Mouse (Mus musculus) embryonic facial prominence, embryonic 15.5 days (tissue): Measurements from ENCODE around the gene Tnfrsf1a. TPM values are rescaled to one million over a fixed set of nuclear protein-coding genes. Genes with fewer than 3 reads are reported as not detected.
A peak's percentile ranks its signal among the peaks of the same experiment; 100 is the strongest.

Source experiments
- ATAC-seq: fragments of 200-750 bp; cut with Nextera tagmentation; 2 replicates; pipeline ENCODE4 v1.8.0; 2017; ENCODE audit warnings: low read depth, moderate TSS enrichment; ENCODE audit not compliant: insufficient number of reproducible peaks, low FRiP score, low TSS enrichment
- H3K27ac ChIP-seq: fragments of 300-500 bp; sonication (generic); replicated peaks from 2 replicates; pipeline ENCODE4 v1.5.1; 2015; ENCODE audit warnings: mild to moderate bottlenecking, inconsistent platforms
- H3K27me3 ChIP-seq: fragments of 300-500 bp; sonication (generic); 2 replicates; pipeline ENCODE4 v1.6.1; 2015; ENCODE audit warnings: inconsistent platforms
- H3K36me3 ChIP-seq: fragments of 300-500 bp; sonication (generic); 2 replicates; pipeline ENCODE4 v1.6.1; 2015; ENCODE audit warnings: mild to moderate bottlenecking, inconsistent platforms
- H3K4me1 ChIP-seq: fragments of 300-500 bp; sonication (generic); 2 replicates; pipeline ENCODE4 v1.6.1; 2015; ENCODE audit warnings: inconsistent platforms
- H3K4me2 ChIP-seq: fragments of 300-500 bp; sonication (generic); replicated peaks from 2 replicates; pipeline ENCODE4 v1.6.1; 2015; ENCODE audit warnings: mild to moderate bottlenecking, inconsistent platforms
- H3K4me3 ChIP-seq: fragments of 300-500 bp; sonication (generic); replicated peaks from 2 replicates; pipeline ENCODE4 v1.5.1; 2015; ENCODE audit warnings: mild to moderate bottlenecking, inconsistent platforms
- H3K9ac ChIP-seq: fragments of 300-500 bp; sonication (generic); 2 replicates; pipeline ENCODE4 v1.6.1; 2015; ENCODE audit warnings: inconsistent platforms
- H3K9me3 ChIP-seq: fragments of 300-500 bp; sonication (generic); replicated peaks from 2 replicates; pipeline ENCODE4 v1.6.1; 2016; ENCODE audit warnings: inconsistent platforms
- WGBS: fragments of 180-500 bp; shearing (Covaris S2); methylation state at CpG from one replicate; pipeline ENCODE4 v1.1.7; 2015; 5-methylcytosine and 5-hydroxymethylcytosine counted together
- polyA plus RNA-seq: library from polyadenylated mRNA; unstranded; fragments of >200 nt; fragmentation: Nextera tagmentation; extraction: Ambion mirVana; gene quantifications from 2 replicates; pipeline ENCODE4 v1.2.1, GENCODE M21; 2015

Gene Tnfrsf1a
- polyA plus RNA-seq, 1 experiment from 2014 or later: 88.7 TPM

DNA sequence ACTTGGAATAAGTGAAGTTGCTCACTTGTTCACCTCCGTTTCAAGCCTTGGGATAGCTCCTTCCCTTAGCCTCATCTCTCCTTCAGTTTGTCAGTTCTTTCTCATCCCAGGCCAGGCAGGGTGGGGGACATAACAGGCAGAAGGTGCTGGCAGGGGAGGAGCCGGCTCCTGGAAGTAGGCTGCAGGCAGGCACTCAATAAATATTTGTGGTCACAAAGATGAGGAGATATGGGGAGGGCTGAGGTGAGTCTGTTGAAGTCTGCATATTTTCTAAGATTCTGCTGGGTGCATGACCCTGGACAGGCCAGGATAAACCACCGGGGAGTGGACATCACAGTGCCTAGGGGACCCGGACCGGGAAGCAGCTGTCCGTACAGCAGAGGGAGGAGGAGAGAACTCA, 25.6 kb upstream of the Tnfrsf1a start:
- whole genome bisulfite sequencing: 55% methylated on average over 6 of the region's 6 CpGs
- ATAC-seq: no peak
- H3K9ac ChIP-seq: no peak overlapping the region
- H3K9me3 ChIP-seq: no peaks in the 10 kb centered on the region
- H3K27me3 ChIP-seq: peaks cover 37% of the 10 kb centered on the region
- no peak overlapping the region for H3K4me3 ChIP-seq
- no peak overlapping the region for H3K4me2 ChIP-seq
- H3K27ac ChIP-seq: no peak overlapping the region
- peaks cover 7% of the 10 kb centered on the region; the same call in 1 of the 2 replicates for H3K4me1 ChIP-seq
- H3K36me3 ChIP-seq: no peaks in the 10 kb centered on the region

DNA sequence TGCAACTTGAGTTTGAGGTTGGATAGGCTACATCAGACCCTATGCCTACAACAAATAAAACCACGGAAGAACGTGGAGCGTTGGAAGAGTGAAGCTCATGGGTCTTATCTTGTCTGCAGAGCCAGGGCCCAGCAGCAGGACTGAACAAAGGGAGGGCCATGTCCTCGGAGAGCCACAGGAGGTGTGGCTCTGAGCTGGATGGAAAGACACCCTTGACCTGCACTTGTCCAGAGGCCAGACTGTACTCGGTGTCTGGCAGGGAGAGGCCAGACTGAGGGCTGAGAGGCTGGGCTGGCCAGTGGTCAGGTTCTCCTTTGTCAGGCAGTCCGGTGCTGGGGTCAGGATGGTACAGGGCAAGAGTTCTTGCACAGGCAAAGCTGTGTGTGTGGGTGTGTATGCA, 23.8 kb upstream of the Tnfrsf1a start:
- Histone ChIP-seq H3K9ac (no peak overlapping the region), H3K36me3 (no peaks in the 10 kb centered on the region), H3K4me2 (no peak overlapping the region), H3K4me1 (peaks cover 14% of the 10 kb centered on the region), H3K27ac (no peak overlapping the region), H3K27me3 (peaks cover 31% of the 10 kb centered on the region), H3K4me3 (no peak overlapping the region), H3K9me3 (no peaks in the 10 kb centered on the region)
- 64% methylated on average over 6 of the region's 6 CpGs for WGBS
- ATAC-seq: no peak

DNA sequence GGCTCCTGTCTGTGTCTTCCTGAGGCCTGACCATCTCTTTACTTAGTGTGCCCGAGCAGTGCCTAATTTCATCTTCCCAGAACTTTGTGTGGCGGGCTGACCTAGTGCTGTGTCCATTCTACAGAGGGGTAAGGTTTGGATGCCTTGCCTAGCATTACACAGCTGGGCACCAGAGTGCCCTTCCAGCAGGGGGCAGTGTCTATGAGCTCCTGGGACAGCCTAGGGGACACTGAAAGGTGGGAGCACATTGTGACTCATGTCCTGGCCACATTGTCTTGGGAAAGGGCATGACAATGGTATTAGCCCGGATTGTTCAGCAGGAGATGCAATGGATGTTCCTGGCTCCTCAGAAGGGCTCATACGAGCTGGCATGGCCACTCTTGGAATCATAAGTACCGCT, 20.9 kb upstream of the Tnfrsf1a start:
- WGBS: 85% methylated on average over 5 of the region's 5 CpGs
- no peak overlapping the region for H3K4me2 ChIP-seq
- H3K27me3 ChIP-seq: peaks cover 3% of the 10 kb centered on the region; the same call in 1 of the 2 replicates
- H3K27ac ChIP-seq: no peak overlapping the region
- H3K4me3 ChIP-seq: no peak overlapping the region
- H3K4me1 ChIP-seq: peaks cover 18% of the 10 kb centered on the region
- H3K36me3 ChIP-seq: no peaks in the 10 kb centered on the region
- no peaks in the 10 kb centered on the region for H3K9me3 ChIP-seq
- H3K9ac ChIP-seq: no peak overlapping the region
- no peak for ATAC-seq

DNA sequence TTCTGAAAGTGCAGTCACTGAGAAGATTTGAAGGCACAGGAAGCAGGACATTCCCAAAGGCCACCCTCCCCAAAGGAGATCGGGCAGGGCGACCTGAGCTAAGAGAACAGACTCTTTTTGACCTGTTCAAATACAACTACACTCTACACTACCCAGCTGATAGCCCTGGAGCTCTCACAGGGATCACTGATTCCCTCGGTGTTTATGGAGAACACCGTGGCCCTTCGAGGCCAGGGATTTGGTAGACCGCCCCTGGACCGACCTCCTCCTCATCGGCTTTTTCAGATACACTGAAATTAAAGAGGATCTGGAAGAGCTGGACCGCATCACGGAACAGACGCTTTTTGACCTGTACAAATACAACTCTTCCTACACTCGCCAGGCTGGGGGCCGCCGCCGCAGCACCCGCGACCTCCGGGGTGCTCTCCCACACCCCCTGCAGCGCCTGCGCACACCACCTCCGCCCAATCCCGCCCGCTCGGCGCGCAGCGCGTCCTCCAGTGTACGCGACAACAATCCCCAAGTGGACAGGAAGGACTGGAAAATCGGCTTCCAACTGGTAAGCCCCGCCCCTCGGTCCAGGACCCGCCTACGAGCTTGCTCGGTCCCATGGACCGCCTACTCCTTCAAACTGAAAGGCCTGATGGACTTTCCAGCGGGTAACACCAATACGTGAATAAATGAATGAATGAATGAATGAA, 18.4 kb upstream of the Tnfrsf1a start:
- no peaks in the 10 kb centered on the region for H3K36me3 ChIP-seq
- no peaks in the 10 kb centered on the region for H3K9me3 ChIP-seq
- ATAC-seq: peak; percentile 86
- H3K9ac ChIP-seq: peak overlapping the region; percentile 26
- peak overlapping the region; percentile 56 for H3K4me3 ChIP-seq
- H3K27me3 ChIP-seq: no peaks in the 10 kb centered on the region
- under 1% methylated on average over 39 of the region's 39 CpGs for WGBS
- peak overlapping the region; percentile 81 for H3K4me2 ChIP-seq
- peaks cover 18% of the 10 kb centered on the region for H3K4me1 ChIP-seq
- H3K27ac ChIP-seq: peak overlapping the region; percentile 72

DNA sequence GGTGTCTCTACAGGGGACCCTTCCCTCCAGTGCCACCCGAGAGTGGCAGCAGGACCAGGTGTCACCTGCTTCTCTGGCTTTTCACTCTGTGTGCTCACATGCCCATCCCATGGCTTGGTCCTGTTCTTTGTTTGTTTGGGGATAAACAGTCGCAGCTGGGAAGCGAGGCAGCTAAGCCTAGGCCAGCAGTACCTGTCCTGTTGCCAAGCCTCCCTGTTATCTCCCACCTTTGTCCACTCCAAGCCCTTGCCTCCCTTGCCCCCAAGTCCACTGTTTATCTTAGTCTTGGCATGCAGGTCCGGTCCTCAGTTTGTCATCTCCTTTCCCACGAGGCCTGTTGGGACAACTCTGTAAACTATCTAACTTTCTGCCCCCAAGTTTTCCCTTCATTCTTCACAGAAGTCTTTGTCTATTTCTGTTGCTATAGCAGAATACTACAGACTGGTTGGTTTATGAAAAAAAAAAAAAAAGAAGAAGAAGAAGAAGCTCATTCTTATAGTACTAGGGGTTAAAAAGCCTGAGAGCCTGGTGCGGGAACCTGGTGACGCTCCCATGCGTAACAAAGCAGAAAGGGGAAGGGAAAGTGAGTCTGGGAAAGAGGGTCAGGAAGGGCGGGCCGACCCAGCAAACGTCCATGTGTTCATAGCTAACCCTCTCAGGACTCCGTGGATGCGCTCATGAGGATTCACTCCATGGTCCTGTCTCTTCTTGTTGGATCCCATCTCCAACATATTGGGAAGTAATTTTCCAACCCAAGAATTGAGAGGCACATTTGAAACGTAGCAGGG, 15.9 kb upstream of the Tnfrsf1a start:
- Histone ChIP-seq H3K27me3 (no peaks in the 10 kb centered on the region), H3K36me3 (no peaks in the 10 kb centered on the region), H3K27ac (no peak overlapping the region), H3K4me3 (no peak overlapping the region), H3K4me2 (no peak overlapping the region), H3K9ac (no peak overlapping the region), H3K9me3 (no peaks in the 10 kb centered on the region), H3K4me1 (peaks cover 18% of the 10 kb centered on the region)
- WGBS: 70% methylated on average over 14 of the region's 14 CpGs
- ATAC-seq: no peak

DNA sequence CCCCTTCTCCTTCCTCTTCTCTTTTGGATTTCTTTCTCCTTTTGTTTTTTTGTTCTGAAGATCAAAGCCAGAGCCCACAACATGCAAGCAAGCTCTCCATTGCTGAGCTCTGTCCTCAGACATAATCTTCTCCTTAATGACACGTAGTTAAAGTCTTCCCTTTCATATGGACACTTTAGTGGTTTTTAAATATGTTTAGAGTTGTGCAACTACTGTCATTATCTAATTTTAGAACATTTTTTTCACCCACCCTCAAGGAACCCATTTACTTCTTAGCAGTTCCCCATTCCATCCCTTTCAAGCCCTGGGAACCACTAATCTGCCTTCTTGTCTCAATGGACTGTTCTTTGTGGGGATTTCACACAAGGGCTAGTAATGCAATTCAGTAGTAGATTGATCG, 14.8 kb upstream of the Tnfrsf1a start:
- Histone ChIP-seq H3K4me3 (no peak overlapping the region), H3K27ac (no peak overlapping the region), H3K9me3 (no peaks in the 10 kb centered on the region), H3K36me3 (no peaks in the 10 kb centered on the region), H3K4me2 (no peak overlapping the region), H3K9ac (no peak overlapping the region), H3K27me3 (no peaks in the 10 kb centered on the region), H3K4me1 (peaks cover 18% of the 10 kb centered on the region)
- ATAC-seq: no peak
- 49% methylated on average over 2 of the region's 2 CpGs for WGBS

DNA sequence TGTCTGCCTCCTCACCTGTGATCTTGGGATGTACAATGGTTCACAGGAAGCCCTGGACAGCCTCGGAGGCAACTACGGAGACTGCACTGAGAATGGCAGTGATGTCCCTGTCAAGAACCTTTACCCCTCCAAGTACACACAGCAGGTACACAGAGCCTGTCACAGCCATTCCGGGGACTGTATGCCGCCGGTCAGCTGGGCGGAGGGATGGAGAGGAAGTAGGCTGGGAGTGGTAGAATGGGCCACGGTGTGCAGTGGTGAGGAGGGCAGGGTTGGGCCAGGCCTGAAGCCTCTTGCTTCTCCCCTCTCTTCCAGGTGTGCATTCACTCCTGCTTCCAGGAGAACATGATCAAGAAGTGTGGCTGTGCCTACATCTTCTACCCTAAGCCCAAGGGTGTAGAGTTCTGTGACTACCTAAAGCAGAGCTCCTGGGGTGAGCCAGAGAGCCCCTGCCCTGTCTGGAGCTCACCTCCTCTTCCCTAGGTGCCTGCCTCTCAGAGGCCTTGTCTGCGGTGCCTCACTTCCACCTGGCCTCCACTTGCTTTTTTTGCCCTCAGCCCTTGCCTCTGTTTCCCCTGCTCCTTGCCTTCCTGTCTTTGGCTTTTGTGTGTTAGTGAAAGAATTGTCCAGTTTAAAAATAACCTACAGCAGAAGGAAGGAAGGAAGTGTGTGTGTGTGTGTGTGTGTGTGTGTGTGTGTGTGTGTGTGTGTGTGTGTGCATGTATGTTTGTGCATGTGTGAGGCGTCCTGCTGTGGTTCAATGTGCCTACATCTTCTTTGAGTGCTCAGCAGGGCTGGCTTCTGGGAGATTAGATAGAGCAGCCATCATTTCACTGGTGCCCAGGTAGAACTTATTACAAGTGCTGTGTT, 10.1 kb upstream of the Tnfrsf1a start:
- ATAC-seq: no peak
- no peak overlapping the region for H3K9ac ChIP-seq
- H3K36me3 ChIP-seq: no peaks in the 10 kb centered on the region
- H3K4me1 ChIP-seq: peaks cover 15% of the 10 kb centered on the region
- 78% methylated on average over 9 of the region's 9 CpGs for WGBS
- H3K4me2 ChIP-seq: no peak overlapping the region
- no peaks in the 10 kb centered on the region for H3K27me3 ChIP-seq
- H3K9me3 ChIP-seq: no peaks in the 10 kb centered on the region
- no peak overlapping the region for H3K4me3 ChIP-seq
- no peak overlapping the region for H3K27ac ChIP-seq

DNA sequence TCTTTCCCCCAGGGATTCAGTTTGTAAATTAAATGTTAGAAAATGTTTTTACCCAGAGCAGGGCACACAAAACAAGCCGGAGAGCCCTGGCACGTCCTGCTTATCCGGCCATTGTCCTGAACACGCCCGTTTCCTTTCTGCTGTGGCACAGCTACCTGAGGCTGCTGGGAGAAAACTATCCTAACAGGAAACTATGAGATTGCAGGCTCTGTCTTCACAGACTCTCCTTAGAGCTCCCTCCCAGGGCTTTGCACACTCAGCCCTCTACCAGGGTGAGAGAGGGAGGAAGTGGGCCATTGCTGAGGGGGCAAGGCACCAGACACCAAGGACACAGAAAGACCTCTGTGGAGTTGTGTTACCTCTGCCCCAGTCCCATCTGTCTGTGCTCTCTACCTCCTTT, 8.9 kb upstream of the Tnfrsf1a start:
- no peaks in the 10 kb centered on the region for H3K9me3 ChIP-seq
- no peak overlapping the region for H3K4me3 ChIP-seq
- no peaks in the 10 kb centered on the region for H3K27me3 ChIP-seq
- H3K9ac ChIP-seq: no peak overlapping the region
- peaks cover 26% of the 10 kb centered on the region for H3K4me1 ChIP-seq
- peak overlapping the region; percentile 48 for H3K27ac ChIP-seq
- no peak overlapping the region for H3K4me2 ChIP-seq
- WGBS: 49% methylated on average over 5 of the region's 5 CpGs
- H3K36me3 ChIP-seq: no peaks in the 10 kb centered on the region
- no peak for ATAC-seq

DNA sequence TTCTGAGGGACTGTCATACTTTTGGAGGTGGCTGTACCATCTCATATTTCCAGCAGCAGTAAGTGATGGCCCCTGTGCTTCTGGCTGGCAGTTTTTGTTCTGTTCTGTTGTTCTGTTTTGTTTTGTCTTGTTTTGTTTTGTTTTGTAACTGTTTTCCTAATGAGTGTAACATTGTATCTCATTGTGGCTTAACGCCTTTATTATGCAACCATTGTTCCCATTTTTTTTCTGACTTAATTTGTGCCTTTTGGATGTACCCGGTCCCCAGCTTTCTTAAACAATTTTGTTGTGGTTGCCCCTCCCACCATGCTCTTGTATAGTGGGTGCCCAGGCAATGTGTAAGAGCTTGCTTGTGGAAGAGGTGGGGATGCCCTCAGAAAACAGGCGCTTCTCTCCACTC, 7.0 kb upstream of the Tnfrsf1a start:
- 58% methylated on average over 3 of the region's 3 CpGs for WGBS
- Histone ChIP-seq H3K27me3 (no peaks in the 10 kb centered on the region), H3K9ac (no peak overlapping the region), H3K36me3 (no peaks in the 10 kb centered on the region), H3K4me3 (no peak overlapping the region), H3K9me3 (no peaks in the 10 kb centered on the region), H3K4me1 (peaks cover 26% of the 10 kb centered on the region), H3K27ac (no peak overlapping the region), H3K4me2 (no peak overlapping the region)
- no peak for ATAC-seq

DNA sequence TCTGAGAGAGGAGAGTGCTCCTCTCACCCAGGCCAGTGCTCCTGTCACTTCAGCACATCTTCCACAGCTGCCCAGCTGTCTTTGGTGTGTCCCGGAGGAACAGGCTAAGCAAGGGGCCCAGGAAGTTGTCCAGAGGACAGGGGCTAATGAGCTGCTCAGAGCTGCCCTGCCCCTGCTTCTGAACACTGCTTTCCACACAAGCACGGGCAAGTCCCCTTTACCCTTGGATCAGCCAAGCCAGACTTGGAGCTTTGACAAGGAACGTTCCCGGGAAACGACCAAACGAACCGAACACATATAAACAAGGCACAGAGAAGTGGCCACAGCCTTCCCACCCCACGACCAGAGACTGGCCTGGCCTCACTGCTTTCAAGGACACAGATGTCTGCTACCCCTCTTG, 5.1 kb upstream of the Tnfrsf1a start:
- H3K27ac ChIP-seq: peak overlapping the region; percentile 58
- ATAC-seq: no peak
- H3K9me3 ChIP-seq: no peaks in the 10 kb centered on the region
- H3K36me3 ChIP-seq: no peaks in the 10 kb centered on the region
- no peak overlapping the region for H3K9ac ChIP-seq
- 0 out of 2 replicates have a peak overlapping the region, but pooled peaks have one; percentile 15 for H3K4me2 ChIP-seq
- H3K4me1 ChIP-seq: peaks cover 37% of the 10 kb centered on the region
- no peak overlapping the region for H3K4me3 ChIP-seq
- no peaks in the 10 kb centered on the region for H3K27me3 ChIP-seq
- 24% methylated on average over 8 of the region's 8 CpGs for WGBS

DNA sequence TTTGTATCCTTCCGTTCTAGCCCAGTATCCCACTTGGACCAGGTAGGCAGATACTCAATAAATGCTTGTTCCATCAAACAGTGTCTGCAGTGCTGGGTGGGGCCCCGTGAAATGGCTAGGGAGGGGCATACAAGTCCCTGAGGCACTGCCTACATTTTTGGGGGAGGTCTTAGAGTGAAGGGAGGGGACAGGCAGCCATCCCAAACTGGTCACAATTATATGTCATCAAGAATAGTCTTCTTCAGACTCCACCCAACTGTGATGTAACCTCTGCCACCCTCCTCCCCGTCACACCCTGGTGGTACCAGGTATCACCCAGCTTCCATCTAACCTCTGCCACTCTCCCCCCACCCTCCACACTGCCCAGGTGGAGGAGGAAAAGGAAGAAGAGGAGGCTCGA, 4.3 kb upstream of the Tnfrsf1a start:
- WGBS: 51% methylated on average over 4 of the region's 4 CpGs
- no peaks in the 10 kb centered on the region for H3K36me3 ChIP-seq
- H3K9me3 ChIP-seq: no peaks in the 10 kb centered on the region
- no peak overlapping the region for H3K4me2 ChIP-seq
- no peak overlapping the region for H3K9ac ChIP-seq
- no peak for ATAC-seq
- peak overlapping the region; percentile 58 for H3K27ac ChIP-seq
- H3K27me3 ChIP-seq: no peaks in the 10 kb centered on the region
- peaks cover 40% of the 10 kb centered on the region for H3K4me1 ChIP-seq
- no peak overlapping the region for H3K4me3 ChIP-seq
